Mouse (Mus musculus) CD4-positive, CD25-positive, alpha-beta regulatory T cell, adult 2 months (primary cell): Measurements from ENCODE around the gene Sar1b.
A peak's percentile ranks its signal among the peaks of the same experiment; 100 is the strongest.
"Not testable (repeated sequence)": the region's sequence is repeated elsewhere in the genome, so short reads cannot be mapped to it uniquely, and the experiment has no call there.

Experiments
- DNase-seq: peaks from one replicate; pipeline ENCODE4 v3.0.0-alpha.2; 2012; ENCODE audit warnings: low read depth, low spot score

Gene Sar1b

GRCm38 (mm10) chr11:51763213-51763907 lies at the start of gene Sar1b, which contains the start of gene Sec24a:
TSS of gene Sar1b (plus strand) at chr11:51763687.
TSS of gene Sec24a (minus strand) at chr11:51763634.
- peak; percentile 92 for DNase-seq

GRCm38 (mm10) chr11:51721066-51721465 lies 42.4 kb upstream of the Sar1b start:
- no peak for DNase-seq

- no peak for DNase-seq
Observed at GRCm38 (mm10) chr11:51732883-51733282, 30.6 kb upstream of the Sar1b start.

GRCm38 (mm10) chr11:51734218-51734617 lies 29.3 kb upstream of the Sar1b start:
- not testable (repeated sequence) for DNase-seq

GRCm38 (mm10) chr11:51738651-51739403 lies 24.7 kb upstream of the Sar1b start:
- no peak for DNase-seq

- no peak for DNase-seq
Observed at GRCm38 (mm10) chr11:51740701-51741100, 22.8 kb upstream of the Sar1b start.

GRCm38 (mm10) chr11:51746096-51746495 lies 17.4 kb upstream of the Sar1b start:
- no peak for DNase-seq

GRCm38 (mm10) chr11:51751623-51752225 lies 11.8 kb upstream of the Sar1b start:
- DNase-seq, result not testable (repeated sequence)

GRCm38 (mm10) chr11:51755621-51756311 lies 7.7 kb upstream of the Sar1b start:
- peak; percentile 68 for DNase-seq

- DNase-seq, result peak; percentile 90
Observed at GRCm38 (mm10) chr11:51756352-51756771, 7.1 kb upstream of the Sar1b start.

- no peak for DNase-seq
Observed at GRCm38 (mm10) chr11:51757023-51757422, 6.5 kb upstream of the Sar1b start.

- DNase-seq, result no peak
Observed at GRCm38 (mm10) chr11:51757625-51758024, 5.9 kb upstream of the Sar1b start.

- DNase-seq, result not testable (repeated sequence)
Observed at GRCm38 (mm10) chr11:51758207-51758606, 5.3 kb upstream of the Sar1b start.

GRCm38 (mm10) chr11:51759251-51759650 lies 4.2 kb upstream of the Sar1b start:
- DNase-seq, result no peak

- peak; percentile 26 for DNase-seq
Observed at GRCm38 (mm10) chr11:51759941-51760657, 3.4 kb upstream of the Sar1b start.

GRCm38 (mm10) chr11:51761241-51761640 lies 2.2 kb upstream of the Sar1b start:
- no peak for DNase-seq

- no peak for DNase-seq
Observed at GRCm38 (mm10) chr11:51763955-51764354, 468 bp downstream of the Sar1b start.

- DNase-seq, result no peak
Observed at GRCm38 (mm10) chr11:51764816-51765215, 1.3 kb downstream of the Sar1b start.

GRCm38 (mm10) chr11:51767579-51768220 lies 4.2 kb downstream of the Sar1b start:
- no peak for DNase-seq

- no peak for DNase-seq
Observed at GRCm38 (mm10) chr11:51768296-51768695, 4.8 kb downstream of the Sar1b start.

- no peak for DNase-seq
Observed at GRCm38 (mm10) chr11:51775507-51775906, 12.0 kb downstream of the Sar1b start.
